Mouse (Mus musculus) embryonic facial prominence, embryonic 10.5 days (tissue): ENCODE measurements around the gene Cnr1. TPM values are rescaled to one million over a fixed set of nuclear protein-coding genes. Genes with fewer than 3 reads are reported as not detected.

Experiments used
- DNase-seq: peaks from one replicate; pipeline ENCODE4 v3.0.0-alpha.2; 2017; ENCODE audit warnings: low spot score
- H3K27ac ChIP-seq: fragments of 300-500 bp; sonication (generic); replicated peaks from 2 replicates; pipeline ENCODE4 v1.5.1; 2016; ENCODE audit warnings: mild to moderate bottlenecking
- H3K27me3 ChIP-seq: fragments of 300-500 bp; sonication (generic); replicated peaks from 2 replicates; pipeline ENCODE4 v1.6.1; 2016; ENCODE audit warnings: low read depth, mild to moderate bottlenecking; ENCODE audit not compliant: poor library complexity, severe bottlenecking
- H3K36me3 ChIP-seq: fragments of 300-500 bp; sonication (generic); replicated peaks from 2 replicates; pipeline ENCODE4 v1.6.1; 2016; ENCODE audit warnings: mild to moderate bottlenecking, moderate library complexity
- H3K4me1 ChIP-seq: fragments of 300-500 bp; sonication (generic); 2 replicates; pipeline ENCODE4 v1.6.1; 2016
- H3K4me3 ChIP-seq: fragments of 300-500 bp; sonication (generic); 2 replicates; pipeline ENCODE4 v1.5.1; 2016; ENCODE audit warnings: mild to moderate bottlenecking, moderate library complexity
- H3K9me3 ChIP-seq: fragments of 300-500 bp; sonication (generic); 2 replicates; pipeline ENCODE4 v1.6.1; 2016; ENCODE audit warnings: mild to moderate bottlenecking
- WGBS: fragments of 180-500 bp; shearing (Covaris S2); methylation state at CpG from one replicate; pipeline ENCODE4 v1.1.7; 2016; 5-methylcytosine and 5-hydroxymethylcytosine counted together
- polyA plus RNA-seq: library from polyadenylated mRNA; unstranded; fragments of >200 nt; fragmentation: Nextera tagmentation; extraction: Ambion mirVana; gene quantifications from 2 replicates; pipeline ENCODE4 v1.2.1, GENCODE M21; 2016

The Cnr1 gene
- 2.9 and 3.8 TPM in 2 replicates for polyA plus RNA-seq

- Histone ChIP-seq H3K9me3 (no peaks in the 10 kb centered on the region), H3K4me1 (peaks cover 27% of the 10 kb centered on the region), H3K36me3 (no peaks in the 10 kb centered on the region), H3K27me3 (peaks cover 71% of the 10 kb centered on the region), H3K4me3 (peak within 1 kb of the TSS; percentile 75), H3K27ac (peak within 1 kb of the TSS; percentile 93)
- under 1% methylated on average over 77 of the region's 77 CpGs for WGBS
- DNase-seq = peak; percentile 85
These were observed at the start of gene Cnr1 for GRCm38 (mm10) chr4:33924234-33924888. TSS of gene Cnr1 (plus strand) at chr4:33924593.

GRCm38 (mm10) chr4:33879944-33880343, 44.4 kb upstream of the Cnr1 start:
- H3K4me3 ChIP-seq = no peak overlapping the region
- no peak for DNase-seq
- WGBS = 87% methylated on average over 3 of the region's 3 CpGs
- no peaks in the 10 kb centered on the region for H3K27me3 ChIP-seq
- H3K27ac ChIP-seq = no peak overlapping the region
- H3K4me1 ChIP-seq = no peaks in the 10 kb centered on the region
- H3K9me3 ChIP-seq = no peaks in the 10 kb centered on the region
- no peaks in the 10 kb centered on the region for H3K36me3 ChIP-seq

DNA sequence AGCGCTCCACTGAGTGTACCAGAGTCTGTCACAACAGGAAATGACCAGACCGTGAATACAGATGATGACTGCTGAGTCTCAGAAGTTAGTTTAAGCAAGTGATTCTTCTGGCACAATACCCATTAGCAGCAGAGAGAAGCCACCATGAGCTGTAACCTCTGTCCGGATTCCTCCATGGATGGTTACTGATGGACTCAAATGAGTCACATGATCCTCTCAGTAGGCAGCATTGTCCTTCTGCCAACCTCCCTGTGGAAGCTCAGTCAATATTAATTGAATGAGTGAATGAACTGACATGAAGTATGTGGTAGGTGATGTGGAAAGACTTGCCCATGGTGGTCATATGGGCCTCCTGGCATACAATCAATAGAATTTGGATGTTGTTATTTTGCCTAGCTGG, 38.4 kb upstream of the Cnr1 start:
- Histone ChIP-seq H3K36me3 (no peaks in the 10 kb centered on the region), H3K9me3 (no peaks in the 10 kb centered on the region), H3K4me1 (no peaks in the 10 kb centered on the region), H3K27ac (no peak overlapping the region), H3K4me3 (no peak overlapping the region), H3K27me3 (no peaks in the 10 kb centered on the region)
- WGBS = 84% methylated on average over 3 of the region's 3 CpGs
- no peak for DNase-seq

- Histone ChIP-seq H3K27ac (no peak overlapping the region), H3K36me3 (no peaks in the 10 kb centered on the region), H3K9me3 (no peaks in the 10 kb centered on the region), H3K27me3 (no peaks in the 10 kb centered on the region), H3K4me1 (no peaks in the 10 kb centered on the region), H3K4me3 (no peak overlapping the region)
- DNase-seq = no peak
- WGBS = 88% methylated on average over 2 of the region's 2 CpGs
These were observed 34.4 kb upstream of the Cnr1 start for GRCm38 (mm10) chr4:33889976-33890375.

DNA sequence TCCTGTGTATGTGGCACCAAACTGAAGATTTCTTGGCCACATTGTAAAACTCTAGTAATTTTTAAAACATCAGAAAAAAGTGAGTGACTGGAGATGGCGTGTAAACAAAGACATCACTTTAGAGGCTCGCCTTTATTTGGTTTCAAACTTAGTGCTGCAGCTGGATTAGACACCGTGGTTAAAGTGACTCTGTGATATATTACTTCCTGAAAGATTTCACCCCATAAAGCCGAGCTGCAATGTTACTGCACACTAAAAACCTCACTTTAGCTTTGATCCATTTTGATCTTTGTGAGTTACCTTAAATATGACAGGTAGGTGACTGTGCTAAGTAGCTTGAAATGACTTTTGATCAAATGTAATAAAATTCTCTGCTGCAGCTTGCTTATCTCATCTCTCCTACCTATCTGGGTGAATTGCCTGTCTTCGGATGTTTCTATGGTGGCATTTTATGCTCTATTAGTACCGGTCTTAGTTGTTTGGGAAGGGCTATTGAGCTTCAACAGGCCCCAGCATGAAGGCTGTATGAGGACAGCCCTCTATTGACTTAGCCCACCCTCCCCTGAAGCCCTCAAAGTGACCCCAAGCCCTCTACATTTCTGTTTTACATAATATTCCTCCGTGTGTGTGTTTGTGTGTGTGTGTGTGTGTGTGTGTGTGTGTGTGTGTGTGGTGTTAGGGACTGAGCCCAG, 32.1 kb upstream of the Cnr1 start:
- Histone ChIP-seq H3K36me3 (no peaks in the 10 kb centered on the region), H3K27me3 (no peaks in the 10 kb centered on the region), H3K4me3 (no peak overlapping the region), H3K27ac (no peak overlapping the region), H3K9me3 (no peaks in the 10 kb centered on the region), H3K4me1 (no peaks in the 10 kb centered on the region)
- 75% methylated on average over 7 of the region's 7 CpGs for WGBS
- DNase-seq = no peak

- no peak for DNase-seq
- H3K9me3 ChIP-seq = no peaks in the 10 kb centered on the region
- WGBS = 88% methylated on average over 7 of the region's 7 CpGs
These were observed 30.6 kb upstream of the Cnr1 start for GRCm38 (mm10) chr4:33893841-33894240.

GRCm38 (mm10) chr4:33895046-33895445, 29.3 kb upstream of the Cnr1 start:
- no peak for DNase-seq
- no peaks in the 10 kb centered on the region for H3K36me3 ChIP-seq
- no peak overlapping the region for H3K4me3 ChIP-seq
- WGBS = 81% methylated on average over 8 of the region's 8 CpGs
- H3K27me3 ChIP-seq = no peaks in the 10 kb centered on the region
- no peaks in the 10 kb centered on the region for H3K9me3 ChIP-seq
- no peak overlapping the region for H3K27ac ChIP-seq
- H3K4me1 ChIP-seq = no peaks in the 10 kb centered on the region

More at GRCm38 (mm10) chr4:33893841-33894240, 30.6 kb upstream of the Cnr1 start:
- Histone ChIP-seq H3K27me3 (no peaks in the 10 kb centered on the region), H3K36me3 (no peaks in the 10 kb centered on the region), H3K27ac (no peak overlapping the region), H3K4me3 (no peak overlapping the region), H3K4me1 (no peaks in the 10 kb centered on the region)

DNA sequence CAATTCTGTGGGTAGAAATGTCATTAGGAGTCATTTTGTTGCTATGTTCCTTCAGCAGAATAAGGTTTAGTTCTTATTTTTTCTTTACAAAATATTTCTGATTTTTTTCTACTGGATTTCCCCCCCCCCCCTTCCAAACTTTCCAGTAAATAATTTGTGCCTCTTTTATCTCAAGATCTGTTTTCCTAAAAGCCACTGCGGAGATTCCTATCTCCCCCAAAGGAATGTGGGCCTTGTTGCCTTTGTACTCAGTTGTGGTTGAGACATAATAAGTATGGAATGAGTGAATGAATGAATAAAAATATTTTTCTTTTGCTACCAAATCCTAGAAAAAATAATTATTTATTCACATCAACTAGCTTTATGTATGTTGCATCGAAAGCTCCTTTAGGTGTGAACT, 28.9 kb upstream of the Cnr1 start:
- Histone ChIP-seq H3K9me3 (no peaks in the 10 kb centered on the region), H3K27ac (no peak overlapping the region), H3K4me3 (no peak overlapping the region), H3K36me3 (no peaks in the 10 kb centered on the region), H3K27me3 (no peaks in the 10 kb centered on the region), H3K4me1 (no peaks in the 10 kb centered on the region)
- 87% methylated on average over 2 of the region's 2 CpGs for WGBS
- no peak for DNase-seq

- Histone ChIP-seq H3K27me3 (no peaks in the 10 kb centered on the region), H3K4me3 (no peak overlapping the region), H3K4me1 (no peaks in the 10 kb centered on the region), H3K9me3 (no peaks in the 10 kb centered on the region), H3K36me3 (no peaks in the 10 kb centered on the region), H3K27ac (no peak overlapping the region)
- 83% methylated on average over 3 of the region's 3 CpGs for WGBS
- no peak for DNase-seq
These were observed 22.7 kb upstream of the Cnr1 start for GRCm38 (mm10) chr4:33901659-33902058.

- no peak for DNase-seq
- Histone ChIP-seq H3K4me1 (no peaks in the 10 kb centered on the region), H3K27ac (no peak overlapping the region), H3K9me3 (no peaks in the 10 kb centered on the region), H3K36me3 (no peaks in the 10 kb centered on the region), H3K4me3 (no peak overlapping the region), H3K27me3 (no peaks in the 10 kb centered on the region)
- WGBS = 76% methylated on average over 1 of the region's 1 CpGs
These were observed 20.5 kb upstream of the Cnr1 start for GRCm38 (mm10) chr4:33903812-33904340.

DNA sequence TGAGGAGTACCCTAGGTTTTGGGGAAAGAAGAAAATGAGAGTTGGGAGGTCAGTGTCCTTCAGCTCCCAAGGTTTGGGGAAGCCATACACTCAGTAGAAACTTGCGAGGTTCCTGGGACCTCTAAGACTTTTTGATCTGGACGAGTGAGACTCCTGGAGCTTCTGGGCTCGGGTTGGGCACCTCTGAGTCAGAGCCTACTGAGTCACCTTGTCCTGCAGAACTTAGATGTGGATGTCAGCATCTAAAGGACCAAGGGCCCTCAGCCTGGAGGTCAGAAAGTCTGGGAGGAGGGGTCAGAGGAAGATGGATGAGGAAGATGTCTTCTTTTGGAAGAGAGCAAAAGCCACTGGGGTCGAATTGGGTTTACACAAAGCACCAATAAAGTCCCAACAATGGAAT, 19.6 kb upstream of the Cnr1 start:
- 83% methylated on average over 4 of the region's 4 CpGs for WGBS
- no peaks in the 10 kb centered on the region for H3K4me1 ChIP-seq
- no peak for DNase-seq
- H3K9me3 ChIP-seq = no peaks in the 10 kb centered on the region
- H3K36me3 ChIP-seq = no peaks in the 10 kb centered on the region
- no peaks in the 10 kb centered on the region for H3K27me3 ChIP-seq
- H3K27ac ChIP-seq = no peak overlapping the region
- H3K4me3 ChIP-seq = no peak overlapping the region

- Histone ChIP-seq H3K4me3 (no peak overlapping the region), H3K9me3 (no peaks in the 10 kb centered on the region), H3K36me3 (no peaks in the 10 kb centered on the region), H3K27me3 (no peaks in the 10 kb centered on the region), H3K4me1 (peaks cover 4% of the 10 kb centered on the region; the same call in 1 of the 2 replicates), H3K27ac (no peak overlapping the region)
- no peak for DNase-seq
- WGBS = 40% methylated on average over 3 of the region's 3 CpGs
These were observed 15.6 kb upstream of the Cnr1 start for GRCm38 (mm10) chr4:33908786-33909185.

DNA sequence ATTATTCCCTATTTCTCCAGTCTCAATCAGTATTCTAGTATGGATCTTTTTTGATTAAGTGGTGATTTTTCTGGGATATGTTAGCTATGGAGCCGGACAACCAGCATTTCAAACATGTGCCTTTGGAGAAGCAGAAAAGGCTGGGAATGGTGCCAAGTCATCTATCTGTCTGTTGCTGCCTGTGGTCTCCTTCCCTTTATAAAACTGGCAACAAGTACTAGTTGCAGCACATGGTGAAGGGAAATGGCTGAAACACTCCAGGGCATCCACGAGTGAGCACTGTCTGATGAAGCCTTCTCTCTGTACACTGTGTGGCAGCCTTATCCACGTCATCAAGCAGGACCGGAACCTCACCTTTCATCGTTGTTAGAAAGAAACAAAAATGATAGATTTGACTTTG, 8.7 kb upstream of the Cnr1 start:
- Histone ChIP-seq H3K27me3 (peaks cover 12% of the 10 kb centered on the region), H3K36me3 (no peaks in the 10 kb centered on the region), H3K27ac (no peak overlapping the region), H3K4me3 (no peak overlapping the region), H3K4me1 (peaks cover 4% of the 10 kb centered on the region; the same call in 1 of the 2 replicates), H3K9me3 (no peaks in the 10 kb centered on the region)
- no peak for DNase-seq
- 88% methylated on average over 5 of the region's 5 CpGs for WGBS
